Mouse (Mus musculus) embryonic facial prominence, embryonic 11.5 days (tissue): ENCODE measurements at regions not wholly inside any gene's neighbourhood (a gene's known extent, or its start where the extent isn't known, plus 50 kb on each side); places are given as distances from the start of the nearest gene placed in this dataset.

Source experiments
- ATAC-seq: fragments of 200-750 bp; cut with Nextera tagmentation; replicated peaks from 2 replicates; pipeline ENCODE4 v1.8.0; 2017; ENCODE audit warnings: low read depth; ENCODE audit not compliant: insufficient number of reproducible peaks, low FRiP score, low TSS enrichment
- DNase-seq: peaks from one replicate; pipeline ENCODE4 v3.0.0-alpha.2; 2015; ENCODE audit warnings: low spot score
- H3K27ac ChIP-seq: fragments of 300-500 bp; sonication (generic); replicated peaks from 2 replicates; pipeline ENCODE4 v1.5.1; 2014; ENCODE audit warnings: mild to moderate bottlenecking, low read depth, low read length, control low read depth
- H3K27me3 ChIP-seq: fragments of 300-500 bp; sonication (generic); 2 replicates; pipeline ENCODE4 v1.6.1; 2014; ENCODE audit warnings: mild to moderate bottlenecking, low read length, moderate library complexity, mixed read lengths; ENCODE audit not compliant: control insufficient read depth, insufficient read depth
- H3K36me3 ChIP-seq: fragments of 300-500 bp; sonication (generic); replicated peaks from 2 replicates; pipeline ENCODE4 v1.6.1; 2014; ENCODE audit warnings: low read depth, mild to moderate bottlenecking, low read length, moderate library complexity, mixed read lengths; ENCODE audit not compliant: control insufficient read depth, insufficient read depth
- H3K4me1 ChIP-seq: fragments of 300-500 bp; sonication (generic); 2 replicates; pipeline ENCODE4 v1.6.1; 2014; ENCODE audit warnings: low read length, mixed read lengths; ENCODE audit not compliant: control insufficient read depth, insufficient read depth
- H3K4me2 ChIP-seq: fragments of 300-500 bp; sonication (generic); 2 replicates; pipeline ENCODE4 v1.6.1; 2014; ENCODE audit warnings: low read depth, mild to moderate bottlenecking, control low read depth, low read length, moderate library complexity
- H3K4me3 ChIP-seq: fragments of 300-500 bp; sonication (generic); 2 replicates; pipeline ENCODE4 v1.5.1; 2014; ENCODE audit warnings: low read depth, low read length, control low read depth
- H3K9ac ChIP-seq: fragments of 300-500 bp; sonication (generic); replicated peaks from 2 replicates; pipeline ENCODE4 v1.6.1; 2014; ENCODE audit warnings: mild to moderate bottlenecking, control low read depth, low read length
- H3K9me3 ChIP-seq: fragments of 300-500 bp; sonication (generic); replicated peaks from 2 replicates; pipeline ENCODE4 v1.6.1; 2016; ENCODE audit warnings: mild to moderate bottlenecking, low read length, inconsistent platforms, mixed read lengths; ENCODE audit not compliant: control insufficient read depth
- WGBS: fragments of 180-500 bp; shearing (Covaris S2); extraction: QIAGEN DNeasy Blood & Tissue Kit; methylation state at CpG from one replicate; pipeline ENCODE4 v1.1.7; 2014; 5-methylcytosine and 5-hydroxymethylcytosine counted together

GRCm38 (mm10) chr16:89695406-89695805 is 124.4 kb upstream of the Krtap11-1 start:
- Histone ChIP-seq H3K27me3 (no peaks in the 10 kb centered on the region), H3K4me1 (no peaks in the 10 kb centered on the region), H3K4me2 (no peak overlapping the region), H3K27ac (no peak overlapping the region), H3K36me3 (no peaks in the 10 kb centered on the region), H3K9ac (no peak overlapping the region), H3K9me3 (no peaks in the 10 kb centered on the region), H3K4me3 (no peak overlapping the region)
- WGBS = 82% methylated on average over 7 of the region's 7 CpGs
- no peak for DNase-seq
- ATAC-seq = no peak

- DNase-seq (no peak), ATAC-seq (no peak)
- Histone ChIP-seq H3K27me3 (no peaks in the 10 kb centered on the region), H3K9ac (no peak overlapping the region), H3K4me3 (no peak overlapping the region), H3K36me3 (no peaks in the 10 kb centered on the region), H3K4me2 (no peak overlapping the region), H3K27ac (no peak overlapping the region), H3K9me3 (no peaks in the 10 kb centered on the region), H3K4me1 (no peaks in the 10 kb centered on the region)
- WGBS = 87% methylated on average over 10 of the region's 10 CpGs
Measured at GRCm38 (mm10) chr16:89693321-89693720, 122.3 kb upstream of the Krtap11-1 start.

- H3K4me2 ChIP-seq = no peak overlapping the region
- H3K27me3 ChIP-seq = no peaks in the 10 kb centered on the region
- no peaks in the 10 kb centered on the region for H3K36me3 ChIP-seq
- no peak overlapping the region for H3K4me3 ChIP-seq
- H3K4me1 ChIP-seq = no peaks in the 10 kb centered on the region
- DNase-seq = no peak
- no peak; the same call in 1 of the 2 replicates for ATAC-seq
- H3K27ac ChIP-seq = no peak overlapping the region
- H3K9ac ChIP-seq = no peak overlapping the region
- H3K9me3 ChIP-seq = no peaks in the 10 kb centered on the region
- WGBS = 92% methylated on average over 6 of the region's 6 CpGs
Measured at GRCm38 (mm10) chr16:89679438-89679837, 108.5 kb upstream of the Krtap11-1 start.

GRCm38 (mm10) chr16:89678446-89679015 is 107.5 kb upstream of the Krtap11-1 start:
- no peak overlapping the region for H3K4me3 ChIP-seq
- H3K4me2 ChIP-seq = no peak overlapping the region
- no peak overlapping the region for H3K27ac ChIP-seq
- DNase-seq = no peak
- ATAC-seq = no peak
- no peaks in the 10 kb centered on the region for H3K9me3 ChIP-seq
- H3K9ac ChIP-seq = no peak overlapping the region
- H3K4me1 ChIP-seq = no peaks in the 10 kb centered on the region
- no peaks in the 10 kb centered on the region for H3K36me3 ChIP-seq
- 67% methylated on average over 6 of the region's 6 CpGs for WGBS
- H3K27me3 ChIP-seq = no peaks in the 10 kb centered on the region

GRCm38 (mm10) chr16:89675009-89675785 is 104.2 kb upstream of the Krtap11-1 start:
- H3K9ac ChIP-seq = no peak overlapping the region
- H3K4me3 ChIP-seq = no peak overlapping the region
- H3K27me3 ChIP-seq = no peaks in the 10 kb centered on the region
- 81% methylated on average over 13 of the region's 13 CpGs for WGBS
- H3K27ac ChIP-seq = no peak overlapping the region
- DNase-seq = no peak
- no peaks in the 10 kb centered on the region for H3K4me1 ChIP-seq
- H3K36me3 ChIP-seq = no peaks in the 10 kb centered on the region
- H3K4me2 ChIP-seq = no peak overlapping the region
- no peak for ATAC-seq
- no peaks in the 10 kb centered on the region for H3K9me3 ChIP-seq

- Histone ChIP-seq H3K9ac (no peak overlapping the region), H3K4me2 (no peak overlapping the region), H3K4me3 (no peak overlapping the region), H3K36me3 (no peaks in the 10 kb centered on the region), H3K9me3 (no peaks in the 10 kb centered on the region), H3K4me1 (no peaks in the 10 kb centered on the region), H3K27ac (no peak overlapping the region), H3K27me3 (no peaks in the 10 kb centered on the region)
- ATAC-seq = no peak
- no peak for DNase-seq
- WGBS = 85% methylated on average over 16 of the region's 16 CpGs
Measured at GRCm38 (mm10) chr16:89674159-89674902, 103.3 kb upstream of the Krtap11-1 start.

- Histone ChIP-seq H3K4me1 (no peaks in the 10 kb centered on the region), H3K36me3 (no peaks in the 10 kb centered on the region), H3K4me2 (no peak overlapping the region), H3K9me3 (no peaks in the 10 kb centered on the region), H3K27ac (no peak overlapping the region), H3K4me3 (no peak overlapping the region), H3K9ac (no peak overlapping the region), H3K27me3 (no peaks in the 10 kb centered on the region)
- ATAC-seq (no peak), DNase-seq (no peak)
- WGBS = 83% methylated on average over 9 of the region's 9 CpGs
Measured at GRCm38 (mm10) chr16:89671188-89671726, 100.3 kb upstream of the Krtap11-1 start.

GRCm38 (mm10) chr16:89660071-89660470 is 89.1 kb upstream of the Krtap11-1 start:
- ATAC-seq = no peak
- Histone ChIP-seq H3K27ac (no peak overlapping the region), H3K9me3 (no peaks in the 10 kb centered on the region), H3K4me2 (no peak overlapping the region), H3K4me3 (no peak overlapping the region), H3K36me3 (no peaks in the 10 kb centered on the region), H3K9ac (no peak overlapping the region), H3K27me3 (no peaks in the 10 kb centered on the region), H3K4me1 (no peaks in the 10 kb centered on the region)
- DNase-seq = no peak
- 80% methylated on average over 2 of the region's 2 CpGs for WGBS
